Mouse (Mus musculus): ENCODE measurements around the gene Lpin2.

Lpin2 gene

DNA sequence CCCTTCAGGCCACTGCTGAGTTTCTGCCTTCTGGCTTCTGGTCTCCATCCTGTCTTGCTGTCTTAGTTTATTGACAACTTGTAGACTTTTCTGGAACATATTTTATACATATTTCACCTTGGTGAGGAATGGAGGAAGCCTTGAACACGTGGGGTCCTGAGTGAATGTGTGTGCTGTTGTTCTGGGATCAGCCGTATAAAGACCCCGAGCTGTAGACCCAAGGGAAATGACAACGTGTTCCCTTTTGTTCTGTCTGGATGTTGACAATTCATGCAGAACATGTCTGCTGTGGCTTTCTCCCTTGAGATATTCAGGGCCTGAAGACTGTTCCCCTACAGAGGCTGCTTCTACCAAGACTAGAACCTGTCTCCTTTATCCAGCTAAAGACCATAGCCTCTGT is 5.0 kb upstream of the Lpin2 start:
- DNase-seq (ENCODE audit: low read depth): no peak

DNA sequence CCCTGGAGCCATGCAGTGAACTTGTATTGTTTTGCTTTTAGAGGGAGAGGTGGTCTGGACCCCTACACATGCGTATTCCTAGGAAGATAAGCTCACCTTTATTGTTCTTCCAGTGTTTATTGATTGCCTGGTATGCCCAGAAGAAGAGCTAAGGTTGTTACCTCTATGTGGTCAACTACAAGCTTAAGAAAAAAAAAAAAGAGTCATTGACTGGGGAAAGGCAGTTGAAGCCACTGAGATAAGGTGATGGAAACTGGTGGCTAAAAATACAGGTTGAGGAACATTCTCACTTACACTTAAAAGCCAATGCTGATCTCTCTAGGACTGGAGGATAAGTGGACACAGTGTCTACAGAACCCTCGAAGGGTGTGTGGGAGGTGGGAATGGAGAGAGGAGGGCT is 4.4 kb upstream of the Lpin2 start:
- DNase-seq (ENCODE audit: low read depth): no peak

- DNase-seq (ENCODE audit: low read depth): peak; percentile 53
These were observed 3.7 kb upstream of the Lpin2 start for GRCm38 (mm10) chr17:71178530-71179181.

- no peak for DNase-seq (ENCODE audit: low read depth)
These were observed 2.6 kb upstream of the Lpin2 start for GRCm38 (mm10) chr17:71179551-71180309.

DNA sequence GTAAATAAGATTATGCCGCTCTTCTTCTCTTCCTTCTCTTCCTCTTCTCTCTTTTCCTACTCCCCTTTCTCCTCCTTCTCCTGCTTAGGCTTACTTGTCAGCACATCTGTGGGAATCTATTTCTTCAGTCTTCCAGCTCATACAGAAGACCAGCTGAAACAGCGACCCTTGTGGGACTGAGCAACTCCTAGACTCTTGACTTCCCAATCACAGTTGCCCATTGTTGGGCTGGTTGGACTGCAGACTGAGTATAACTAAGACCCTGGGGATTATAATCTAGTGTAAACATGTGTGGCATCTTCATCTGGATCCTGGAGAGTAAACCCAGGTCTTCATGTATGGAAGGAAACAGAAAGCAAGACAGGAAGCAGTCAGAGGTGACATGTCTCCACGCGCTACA is 1.8 kb upstream of the Lpin2 start:
- DNase-seq (ENCODE audit: low read depth): no peak

DNA sequence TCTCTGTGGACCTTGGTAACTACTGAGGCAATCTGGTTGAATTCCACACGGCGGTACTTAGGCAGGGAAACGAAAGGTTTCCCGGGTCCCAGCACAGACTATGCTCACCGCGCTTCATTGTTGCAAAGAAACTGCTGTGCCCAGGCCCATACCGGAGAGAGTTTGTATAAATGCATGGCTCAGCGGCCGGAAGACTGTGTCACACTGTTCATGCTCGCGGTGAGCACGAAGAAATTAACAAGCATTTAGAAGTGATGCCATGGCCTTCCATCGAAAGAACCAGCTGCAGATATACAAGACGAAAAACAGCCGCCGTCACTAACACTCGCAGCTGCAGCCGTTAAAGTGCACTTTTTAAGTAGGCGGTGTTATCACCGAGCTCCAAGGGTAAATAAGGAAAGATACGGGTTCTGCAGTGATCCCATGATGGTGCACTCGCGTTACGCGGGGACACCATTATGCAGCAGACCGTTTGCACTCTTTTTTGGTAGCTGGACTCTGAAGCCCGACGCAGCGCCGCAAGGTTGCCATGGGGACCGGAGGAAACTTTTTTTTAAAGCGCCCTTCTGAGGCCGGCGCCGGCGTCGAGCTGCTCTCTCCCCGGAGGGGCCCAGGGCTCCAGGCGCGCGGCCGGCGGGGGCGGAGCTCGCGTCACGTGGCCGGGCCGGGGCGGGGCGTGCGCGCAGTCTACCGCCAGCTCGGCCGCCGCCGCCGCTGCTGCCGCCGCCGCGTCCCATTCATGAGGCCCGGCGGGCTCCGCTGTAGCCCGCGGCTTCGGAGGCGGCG is 704 bp downstream of the Lpin2 start:
- DNase-seq (ENCODE audit: low read depth): peak; percentile 89

GRCm38 (mm10) chr17:71183657-71184261 is 1.4 kb downstream of the Lpin2 start:
- no peak for DNase-seq (ENCODE audit: low read depth)

DNA sequence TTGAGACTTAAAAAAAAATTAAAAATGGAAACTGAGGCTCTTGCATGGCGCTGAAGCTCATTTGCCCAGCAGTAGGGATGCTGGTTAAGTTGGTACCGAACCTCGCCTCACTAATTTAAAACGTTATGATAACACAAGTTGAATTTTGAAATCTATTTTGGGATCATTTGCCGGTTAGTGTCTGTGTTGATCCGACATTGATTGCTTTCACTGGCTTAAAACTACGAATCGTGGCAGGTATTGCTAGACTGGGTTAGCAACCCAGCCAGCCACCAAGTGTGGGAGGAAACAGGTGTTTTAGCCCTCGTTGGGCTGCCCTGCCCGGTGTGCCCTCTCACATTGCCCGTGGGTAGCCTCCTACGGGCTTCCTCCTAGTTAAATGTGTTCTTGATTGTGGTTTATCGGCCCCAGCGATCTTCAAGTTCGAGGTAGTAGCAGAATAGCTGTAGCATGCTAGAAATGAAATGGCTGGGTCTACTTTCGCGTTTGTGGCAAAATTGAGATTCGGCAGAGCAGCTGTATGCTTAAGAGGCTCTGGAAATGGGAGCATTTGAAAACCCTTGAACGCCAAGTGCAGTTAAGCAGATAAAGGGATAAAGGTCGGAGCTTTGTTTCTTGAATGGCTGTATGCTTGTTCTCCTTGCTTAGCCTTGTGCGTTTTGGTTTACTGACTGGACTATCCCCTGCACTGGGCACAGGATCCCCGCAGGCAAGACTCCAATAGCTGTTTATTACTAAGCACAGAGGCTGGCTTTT is 2.2 kb downstream of the Lpin2 start:
- DNase-seq (ENCODE audit: low read depth): peak; percentile 59

GRCm38 (mm10) chr17:71185368-71185767 is 3.0 kb downstream of the Lpin2 start:
- DNase-seq (ENCODE audit: low read depth): no peak

GRCm38 (mm10) chr17:71190589-71190988 is 8.2 kb downstream of the Lpin2 start:
- DNase-seq (ENCODE audit: low read depth): no peak

DNA sequence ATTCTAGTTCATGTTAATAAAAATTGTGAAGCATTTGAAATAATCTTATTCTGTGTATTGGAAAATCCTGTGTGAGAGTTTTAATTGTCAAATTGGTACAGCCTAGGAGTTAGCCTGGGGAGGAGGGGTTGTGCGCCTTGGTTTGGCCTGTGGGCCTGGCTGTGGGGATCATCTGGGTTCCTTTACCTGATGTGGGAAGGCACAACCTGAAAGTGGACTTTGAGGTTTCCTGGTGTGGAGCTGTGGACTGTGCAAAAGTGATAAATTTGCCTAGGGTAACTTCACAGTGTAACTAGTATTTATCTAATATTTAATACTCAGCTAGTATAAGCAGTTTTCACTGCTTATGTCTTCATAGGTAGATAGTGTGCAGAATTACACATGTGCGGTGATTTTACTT is 8.7 kb downstream of the Lpin2 start:
- DNase-seq (ENCODE audit: low read depth): no peak

DNA sequence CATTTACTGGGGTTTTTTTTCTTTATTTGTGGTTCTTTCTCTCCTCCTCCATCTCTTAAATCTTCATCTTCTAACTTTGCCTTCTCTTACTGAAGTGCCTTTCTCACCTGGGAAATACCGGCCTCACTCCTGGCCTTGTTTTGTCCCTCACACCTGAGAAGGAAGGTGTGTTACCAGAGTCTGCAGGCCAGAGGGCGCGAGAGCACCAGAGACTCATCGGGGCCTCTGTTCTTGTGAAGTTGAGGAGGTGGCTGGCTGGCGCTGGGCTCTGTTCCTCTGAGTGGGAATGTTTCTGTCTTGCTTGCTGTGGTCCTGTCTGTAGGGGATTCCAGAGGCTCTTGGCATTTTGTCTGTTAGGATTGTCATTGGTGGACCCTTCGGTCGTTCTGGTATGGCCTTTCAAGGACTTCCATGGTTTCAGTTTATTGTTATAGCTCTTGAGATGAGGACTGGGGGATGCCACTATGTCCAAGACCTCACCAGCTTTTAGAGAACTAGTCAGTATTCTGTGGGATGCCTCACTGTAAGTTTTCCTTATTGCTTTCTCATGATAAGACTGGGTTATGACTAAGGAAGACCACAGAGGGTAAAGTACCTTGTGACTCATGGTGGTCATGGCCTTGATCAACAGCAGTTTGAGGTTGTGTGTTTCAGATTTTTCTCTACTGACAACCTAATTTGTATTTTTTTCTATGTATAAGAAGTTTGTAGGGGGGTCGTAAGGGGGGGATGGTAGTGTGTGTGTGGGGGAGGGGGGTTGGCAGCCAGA is 9.5 kb downstream of the Lpin2 start:
- no peak for DNase-seq (ENCODE audit: low read depth)

- no peak for DNase-seq (ENCODE audit: low read depth)
These were observed 10.7 kb downstream of the Lpin2 start for GRCm38 (mm10) chr17:71193019-71193418.

GRCm38 (mm10) chr17:71193485-71193884 is 11.1 kb downstream of the Lpin2 start:
- no peak for DNase-seq (ENCODE audit: low read depth)

GRCm38 (mm10) chr17:71194906-71195632 is 12.7 kb downstream of the Lpin2 start:
- peak; percentile 28 for DNase-seq (ENCODE audit: low read depth)

DNA sequence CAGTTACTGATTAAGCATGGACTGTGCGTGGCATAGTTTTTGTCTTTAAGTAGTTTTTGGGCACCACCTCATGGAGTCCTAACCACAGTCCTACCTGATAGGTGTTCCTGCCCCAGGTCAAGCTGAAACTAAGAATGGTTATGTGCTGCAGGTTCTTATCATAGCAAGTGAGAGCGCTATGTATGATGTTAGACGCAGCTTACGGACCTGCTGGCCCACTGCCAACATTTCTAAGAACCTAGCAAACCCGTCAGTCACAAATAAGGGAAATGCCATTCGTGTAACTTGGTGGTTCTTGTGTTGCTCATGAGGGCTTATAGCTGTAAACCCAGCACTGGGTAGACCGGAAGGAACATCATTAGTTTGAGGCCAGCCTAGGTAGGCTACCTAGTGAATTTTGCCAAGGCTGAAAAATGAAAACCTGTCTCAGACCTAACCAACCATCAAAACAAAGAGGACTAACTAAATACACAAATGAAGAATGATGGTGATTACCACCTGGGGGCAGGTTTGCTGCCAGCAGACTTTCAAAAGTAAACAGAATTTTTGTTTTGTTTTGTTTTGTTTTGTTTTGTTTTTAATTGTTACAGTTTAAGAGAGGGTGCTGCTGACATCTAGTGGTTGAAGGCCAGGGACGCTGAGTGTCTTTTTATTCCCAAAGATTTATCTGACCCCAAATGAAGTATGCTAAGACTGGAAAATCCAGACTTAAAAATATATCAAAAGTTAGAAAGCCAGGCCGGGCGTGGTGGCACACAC is 13.5 kb downstream of the Lpin2 start:
- peak; percentile 84 for DNase-seq (ENCODE audit: low read depth)

- no peak for DNase-seq (ENCODE audit: low read depth)
These were observed 14.1 kb downstream of the Lpin2 start for GRCm38 (mm10) chr17:71196415-71196814.

- DNase-seq (ENCODE audit: low read depth): no peak
These were observed 17.0 kb downstream of the Lpin2 start for GRCm38 (mm10) chr17:71199346-71199745.

DNA sequence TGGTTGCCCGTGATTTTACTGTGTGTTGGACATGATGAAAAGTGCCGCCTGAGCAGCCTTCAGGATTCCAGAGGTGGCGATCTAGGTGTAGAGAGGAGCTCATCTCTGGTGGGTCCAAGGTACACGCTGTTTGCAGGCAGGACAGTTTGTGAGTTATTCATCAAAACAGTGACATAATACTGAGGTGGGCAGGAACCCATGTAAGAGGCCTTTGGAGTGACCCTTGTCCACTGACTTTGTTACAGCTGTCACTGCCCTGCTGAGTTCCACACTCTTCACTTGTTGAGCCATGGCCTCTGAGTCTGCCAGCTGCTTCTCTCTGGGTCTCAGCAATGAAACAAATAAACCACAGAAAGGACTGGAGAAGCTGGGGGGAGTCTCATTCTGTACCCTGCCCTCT is 19.8 kb downstream of the Lpin2 start:
- DNase-seq (ENCODE audit: low read depth): no peak

Data from naive thymus-derived CD4-positive, alpha-beta T cell, adult 2 months (primary cell).